Mouse (Mus musculus) neural tube, embryonic 11.5 days (tissue): ENCODE data around the gene Prkca. TPM values are rescaled to one million over a fixed set of nuclear protein-coding genes. Genes with fewer than 3 reads are reported as not detected.

ENCODE experiments used
- ATAC-seq: fragments of 200-750 bp; cut with Nextera tagmentation; 2 replicates; pipeline ENCODE4 v1.8.0; 2017; ENCODE audit warnings: moderate number of reproducible peaks, mild to moderate bottlenecking, moderate TSS enrichment, moderate library complexity; ENCODE audit not compliant: insufficient read depth, low FRiP score, low TSS enrichment
- DNase-seq: peaks from one replicate; pipeline ENCODE4 v3.0.0-alpha.2; 2015; ENCODE audit warnings: low spot score
- H3K27ac ChIP-seq: fragments of 300-500 bp; sonication (generic); 2 replicates; pipeline ENCODE4 v1.5.1; 2014; ENCODE audit warnings: low read depth, mild to moderate bottlenecking, low read length
- H3K27me3 ChIP-seq: fragments of 300-500 bp; sonication (generic); 2 replicates; pipeline ENCODE4 v1.6.1; 2014; ENCODE audit warnings: mild to moderate bottlenecking, low read length, mixed read lengths; ENCODE audit not compliant: control insufficient read depth, insufficient read depth
- H3K36me3 ChIP-seq: fragments of 300-500 bp; sonication (generic); 2 replicates; pipeline ENCODE4 v1.6.1; 2014; ENCODE audit warnings: mild to moderate bottlenecking, low read length, moderate library complexity, mixed read lengths; ENCODE audit not compliant: control insufficient read depth, insufficient read depth
- H3K4me1 ChIP-seq: fragments of 300-500 bp; sonication (generic); 2 replicates; pipeline ENCODE4 v1.6.1; 2014; ENCODE audit warnings: low read length, mixed read lengths; ENCODE audit not compliant: control insufficient read depth, insufficient read depth
- H3K4me2 ChIP-seq: fragments of 300-500 bp; sonication (generic); 2 replicates; pipeline ENCODE4 v1.6.1; 2014; ENCODE audit warnings: low read depth, mild to moderate bottlenecking, moderate library complexity
- H3K4me3 ChIP-seq: fragments of 300-500 bp; sonication (generic); 2 replicates; pipeline ENCODE4 v1.5.1; 2014; ENCODE audit warnings: low read depth, low read length
- H3K9ac ChIP-seq: fragments of 300-500 bp; sonication (generic); 2 replicates; pipeline ENCODE4 v1.6.1; 2014; ENCODE audit warnings: mild to moderate bottlenecking, low read length
- H3K9me3 ChIP-seq: fragments of 300-500 bp; sonication (generic); 2 replicates; pipeline ENCODE4 v1.6.1; 2016; ENCODE audit warnings: low read length; ENCODE audit not compliant: control insufficient read depth
- WGBS: fragments of 180-500 bp; shearing (Covaris S2); extraction: QIAGEN DNeasy Blood & Tissue Kit; methylation state at CpG from one replicate; pipeline ENCODE4 v1.1.7; 2014; 5-methylcytosine and 5-hydroxymethylcytosine counted together
- polyA plus RNA-seq: library from polyadenylated mRNA; unstranded; fragments of >200 nt; fragmentation: Nextera tagmentation; extraction: Ambion mirVana; gene quantifications from 2 replicates; pipeline ENCODE4 v1.2.1, GENCODE M21; 2014

The Prkca gene
- polyA plus RNA-seq, 1 experiment from 2014 or later: 7.7 TPM

- Histone ChIP-seq H3K4me1 (peaks cover 5% of the 10 kb centered on the region; the same call in 1 of the 2 replicates), H3K4me3 (no peak overlapping the region), H3K27me3 (no peaks in the 10 kb centered on the region), H3K4me2 (no peak overlapping the region), H3K9ac (no peak overlapping the region), H3K27ac (no peak overlapping the region), H3K36me3 (no peaks in the 10 kb centered on the region), H3K9me3 (no peaks in the 10 kb centered on the region)
- DNase-seq: no peak
- 90% methylated on average over 15 of the region's 15 CpGs for WGBS
- no peak for ATAC-seq
These were observed 142.8 kb downstream of the Prkca start for GRCm38 (mm10) chr11:108200679-108201586.

DNA sequence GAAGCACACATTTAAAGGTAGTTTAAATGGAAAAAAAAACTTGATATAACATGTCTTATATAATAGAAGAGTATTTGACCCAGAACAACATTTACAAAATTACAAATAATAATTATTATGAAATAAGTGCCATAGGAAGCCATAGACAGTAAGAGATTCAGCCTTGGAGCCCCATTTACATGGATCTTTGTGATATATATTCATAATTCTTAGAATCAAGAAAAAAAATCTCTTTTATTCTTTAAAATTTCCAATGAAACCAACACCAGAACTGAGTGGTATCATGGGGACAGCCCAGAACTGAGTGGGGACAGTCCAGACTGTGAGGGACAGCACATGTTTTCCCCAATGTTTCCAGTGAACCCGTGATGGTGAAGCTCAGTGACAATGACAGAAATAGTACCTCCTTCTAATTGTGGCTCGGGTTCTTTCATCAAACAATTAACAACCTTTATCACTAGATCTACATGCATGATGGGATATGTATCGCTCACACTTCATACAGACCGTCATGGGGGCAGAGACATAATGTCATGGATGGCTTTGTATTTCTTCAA is 144.2 kb downstream of the Prkca start:
- H3K27ac ChIP-seq: no peak overlapping the region
- DNase-seq (no peak), ATAC-seq (no peak)
- H3K4me2 ChIP-seq: no peak overlapping the region
- no peak overlapping the region for H3K4me3 ChIP-seq
- H3K36me3 ChIP-seq: no peaks in the 10 kb centered on the region
- WGBS: 91% methylated on average over 4 of the region's 4 CpGs
- H3K9me3 ChIP-seq: no peaks in the 10 kb centered on the region
- H3K9ac ChIP-seq: no peak overlapping the region
- H3K4me1 ChIP-seq: peaks cover 5% of the 10 kb centered on the region; the same call in 1 of the 2 replicates
- no peaks in the 10 kb centered on the region for H3K27me3 ChIP-seq

DNA sequence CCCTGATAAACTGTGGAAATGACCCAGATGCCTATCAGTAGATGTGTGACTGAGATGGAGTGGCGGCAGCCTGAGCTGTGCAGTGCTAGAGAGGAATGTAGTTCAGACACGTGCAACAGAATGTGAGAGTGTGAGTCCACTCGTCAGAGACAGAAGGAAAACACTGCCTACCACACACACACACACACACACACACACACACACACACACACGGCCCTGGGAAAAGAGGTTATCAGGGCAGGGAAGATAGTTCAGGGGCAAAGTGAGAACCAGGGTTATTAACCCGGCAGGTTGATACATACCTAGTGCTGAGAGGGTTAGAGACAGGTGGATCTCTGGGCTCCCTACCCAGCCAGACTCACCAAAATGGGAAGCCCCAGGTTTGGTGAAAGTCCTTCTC is 145.1 kb downstream of the Prkca start:
- H3K27ac ChIP-seq: no peak overlapping the region
- ATAC-seq: no peak

DNA sequence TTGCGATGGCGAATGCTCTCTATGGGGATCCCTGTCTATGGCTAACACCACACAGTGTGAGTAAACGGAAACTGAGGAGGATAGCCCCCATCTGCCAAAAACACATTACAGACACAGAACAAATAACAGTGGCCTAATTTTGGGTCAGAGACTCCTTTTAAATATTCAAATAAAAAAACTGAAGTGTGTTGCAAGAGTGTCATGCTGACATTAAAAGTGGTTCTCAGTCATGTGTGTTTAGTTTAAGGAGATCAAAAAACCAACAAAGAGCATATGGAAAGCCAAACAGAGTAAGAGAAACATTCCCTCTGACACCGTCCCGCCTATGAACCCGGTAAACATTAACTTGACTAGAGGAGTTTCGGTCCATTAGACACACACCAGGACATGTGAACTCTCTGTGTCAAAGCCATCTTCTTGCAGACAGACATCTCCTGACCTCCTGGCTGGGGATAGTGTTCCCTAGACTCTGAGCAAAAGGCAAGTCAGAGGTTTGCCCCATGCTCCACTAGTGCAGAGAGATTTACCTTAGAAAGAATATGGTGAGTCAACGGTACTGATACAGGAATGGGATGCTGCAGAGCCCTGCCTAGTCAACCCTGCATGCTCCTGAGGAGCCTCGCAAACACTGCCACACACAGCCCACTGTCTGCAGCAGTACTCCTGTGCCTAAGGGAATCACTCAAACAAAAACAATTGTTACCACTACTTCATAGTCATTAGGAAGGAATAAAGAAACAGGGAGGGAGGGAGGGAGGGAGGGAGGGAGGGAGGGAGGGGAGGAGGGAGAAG is 146.1 kb downstream of the Prkca start:
- H3K27ac ChIP-seq: no peak overlapping the region
- no peak overlapping the region for H3K4me2 ChIP-seq
- no peaks in the 10 kb centered on the region for H3K9me3 ChIP-seq
- H3K4me1 ChIP-seq: peaks cover 5% of the 10 kb centered on the region; the same call in 1 of the 2 replicates
- no peak overlapping the region for H3K4me3 ChIP-seq
- DNase-seq (peak; percentile 22), ATAC-seq (no peak)
- WGBS: 41% methylated on average over 9 of the region's 9 CpGs
- H3K36me3 ChIP-seq: no peaks in the 10 kb centered on the region
- H3K27me3 ChIP-seq: no peaks in the 10 kb centered on the region
- H3K9ac ChIP-seq: no peak overlapping the region

More for the DNA sequence above, 145.1 kb downstream of the Prkca start:
- H3K9ac ChIP-seq: no peak overlapping the region
- no peak overlapping the region for H3K4me2 ChIP-seq
- WGBS: 70% methylated on average over 5 of the region's 5 CpGs
- no peaks in the 10 kb centered on the region for H3K27me3 ChIP-seq
- no peak for DNase-seq
- H3K9me3 ChIP-seq: no peaks in the 10 kb centered on the region
- H3K4me1 ChIP-seq: peaks cover 5% of the 10 kb centered on the region; the same call in 1 of the 2 replicates
- H3K36me3 ChIP-seq: no peaks in the 10 kb centered on the region
- H3K4me3 ChIP-seq: no peak overlapping the region

GRCm38 (mm10) chr11:108196796-108197195 is 146.9 kb downstream of the Prkca start:
- H3K9ac ChIP-seq: no peak overlapping the region
- ATAC-seq (no peak), DNase-seq (no peak)
- peaks cover 5% of the 10 kb centered on the region; the same call in 1 of the 2 replicates for H3K4me1 ChIP-seq
- no peaks in the 10 kb centered on the region for H3K27me3 ChIP-seq
- H3K4me2 ChIP-seq: no peak overlapping the region
- no peak overlapping the region for H3K27ac ChIP-seq
- no peaks in the 10 kb centered on the region for H3K36me3 ChIP-seq
- 74% methylated on average over 3 of the region's 3 CpGs for WGBS
- no peaks in the 10 kb centered on the region for H3K9me3 ChIP-seq
- no peak overlapping the region for H3K4me3 ChIP-seq

DNA sequence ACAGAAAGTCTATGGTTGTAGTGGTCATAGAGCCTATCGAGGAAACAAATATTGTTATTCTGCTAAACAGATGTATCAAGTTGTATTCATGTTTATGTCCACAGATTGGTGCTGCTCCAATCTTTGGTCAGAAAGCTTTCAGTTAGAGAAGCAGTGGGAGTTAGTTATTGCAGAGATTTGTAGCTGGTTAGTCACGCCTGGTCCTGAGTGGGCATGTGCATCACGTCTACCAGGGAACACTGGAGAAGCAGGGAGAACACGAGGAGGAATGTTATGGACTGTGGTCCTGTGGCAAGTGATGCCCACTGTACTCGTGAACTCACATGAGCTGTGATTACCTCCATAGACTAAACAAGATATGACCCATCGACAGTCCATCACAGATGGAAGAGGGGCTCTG is 153.4 kb downstream of the Prkca start:
- Histone ChIP-seq H3K4me3 (no peak overlapping the region), H3K4me2 (no peak overlapping the region), H3K27ac (no peak overlapping the region), H3K4me1 (no peaks in the 10 kb centered on the region), H3K27me3 (no peaks in the 10 kb centered on the region), H3K9ac (no peak overlapping the region), H3K9me3 (no peaks in the 10 kb centered on the region), H3K36me3 (no peaks in the 10 kb centered on the region)
- ATAC-seq (no peak), DNase-seq (no peak)
- WGBS: 87% methylated on average over 6 of the region's 6 CpGs

DNA sequence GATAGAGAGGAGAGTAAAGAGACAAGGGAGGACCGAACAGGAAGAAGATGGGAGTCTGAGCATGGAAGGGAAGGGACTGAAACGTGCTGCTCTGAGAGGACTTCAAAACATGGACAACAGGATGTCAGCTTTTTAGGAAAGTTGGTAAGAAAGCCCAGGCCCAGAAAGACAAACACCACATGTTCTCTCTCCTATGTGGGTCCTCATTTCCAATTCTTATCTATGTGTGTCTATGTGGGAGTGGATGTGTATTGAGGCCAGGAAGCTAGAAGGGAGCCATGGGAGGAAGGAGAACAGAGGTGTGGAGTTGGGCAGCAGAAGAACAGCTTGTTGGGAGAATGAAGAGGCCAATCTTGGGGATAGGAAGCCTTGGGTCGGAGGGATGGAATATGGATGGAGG is 154.4 kb downstream of the Prkca start:
- Histone ChIP-seq H3K4me1 (no peaks in the 10 kb centered on the region), H3K27me3 (no peaks in the 10 kb centered on the region), H3K4me3 (no peak overlapping the region), H3K9ac (no peak overlapping the region), H3K27ac (no peak overlapping the region), H3K9me3 (no peaks in the 10 kb centered on the region), H3K36me3 (no peaks in the 10 kb centered on the region), H3K4me2 (no peak overlapping the region)
- ATAC-seq (no peak), DNase-seq (no peak)
- 86% methylated on average over 3 of the region's 3 CpGs for WGBS

DNA sequence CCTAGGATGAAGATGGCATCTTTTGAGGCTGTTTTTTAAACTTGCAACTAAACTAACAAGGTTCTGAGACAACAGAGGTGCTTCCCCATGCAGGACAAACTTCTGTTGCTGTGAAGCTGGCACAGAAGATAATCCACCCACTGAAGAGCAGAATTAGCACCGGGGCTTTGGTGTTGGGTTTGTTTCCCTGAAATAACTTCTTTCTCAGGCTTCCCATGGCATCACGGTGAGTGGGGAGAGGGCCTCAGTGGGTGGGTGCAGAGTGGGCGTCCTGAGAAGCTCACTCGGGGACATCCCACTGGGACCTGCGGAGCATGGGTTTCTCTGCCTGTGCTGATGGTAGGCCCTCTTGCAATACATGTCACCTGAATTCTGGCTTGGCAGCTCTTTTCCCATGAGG is 161.3 kb downstream of the Prkca start:
- Histone ChIP-seq H3K27me3 (no peaks in the 10 kb centered on the region), H3K9ac (no peak overlapping the region), H3K36me3 (no peaks in the 10 kb centered on the region), H3K27ac (no peak overlapping the region), H3K4me1 (no peaks in the 10 kb centered on the region; the same call in 1 of the 2 replicates), H3K4me2 (no peak overlapping the region), H3K9me3 (no peaks in the 10 kb centered on the region), H3K4me3 (no peak overlapping the region)
- DNase-seq: no peak
- no peak for ATAC-seq
- 87% methylated on average over 5 of the region's 5 CpGs for WGBS
